Mouse (Mus musculus) left cerebral cortex, adult 2 months (tissue): ENCODE measurements around the gene Zfp384. TPM values are rescaled to one million over a fixed set of nuclear protein-coding genes. Genes with fewer than 3 reads are reported as not detected.

Source experiments
- DNase-seq, 2 experiments: peaks; one replicate each; pipeline ENCODE4 v3.0.0; 2021 to 2022; ENCODE audit warnings: low spot score in 2 of 2, mixed read lengths in 1 of 2; ENCODE audit errors: extremely low spot score in 1 of 2
- H3K27ac ChIP-seq: fragments of 200-600 bp; 2 replicates; pipeline ENCODE4 v1.8.1; 2022
- H3K4me3 ChIP-seq: fragments of 200-600 bp; 2 replicates; pipeline ENCODE4 v1.8.1; 2022
- CTCF ChIP-seq: fragments of 200-600 bp; IDR thresholded peaks from 2 replicates; pipeline ENCODE4 v1.8.1; 2022; ENCODE audit warnings: antibody characterized with exemption, mild to moderate bottlenecking, moderate library complexity
- intact Hi-C: fragments of 180-260 bp; cut with DNase I; formaldehyde crosslinking; loops from one replicate; pipeline ENCODE4 v1.15.1; 2025
- total RNA-seq, 2 experiments: library from RNA; stranded (reverse); gene quantifications; 2 replicates each; pipeline ENCODE4 v1.2.3; 2021

Zfp384 gene
- total RNA-seq, 2 experiments from 2014 or later = 48.2 to 50.6 TPM

- intact Hi-C loops = loop anchor here (2.0 kb wide), 1 partner anchor 65 kb away; the partner anchor contains the start of gene Mlf2
- no peak for TF ChIP-seq CTCF
- peak overlapping the region; percentile 90 for H3K27ac ChIP-seq
- DNase-seq = no peak
- peak overlapping the region; percentile 77 for H3K4me3 ChIP-seq
Measured at GRCm38 (mm10) chr6:124995831-124996403, 13.0 kb upstream of the Zfp384 start.

GRCm38 (mm10) chr6:124996551-124997501 lies 12.1 kb upstream of the Zfp384 start, which contains the start of gene Pianp:
Gene Pianp, plus strand, starts transcription at chr6:124996694.
- TF ChIP-seq CTCF = no peak
- Histone ChIP-seq H3K27ac (peak within 1 kb of the TSS; percentile 95), H3K4me3 (peak within 1 kb of the TSS; percentile 77)
- intact Hi-C loops = loop anchor here (2.0 kb wide), 1 partner anchor 66 kb away; the partner anchor contains the start of gene Mlf2
- peak; percentile 85 to 88 for DNase-seq

GRCm38 (mm10) chr6:124998066-124998465 lies 10.9 kb upstream of the Zfp384 start:
- Histone ChIP-seq H3K27ac (peak overlapping the region; percentile 95), H3K4me3 (peak overlapping the region; percentile 77)
- intact Hi-C loops = no loop called here
- DNase-seq = peak; percentile 53 to 54
- TF ChIP-seq CTCF = no peak

- Histone ChIP-seq H3K4me3 (peak overlapping the region; percentile 77), H3K27ac (peak overlapping the region; percentile 95)
- TF ChIP-seq CTCF = no peak
Measured at GRCm38 (mm10) chr6:124999091-124999490, 9.9 kb upstream of the Zfp384 start.

GRCm38 (mm10) chr6:124999546-124999945 lies 9.4 kb upstream of the Zfp384 start:
- intact Hi-C loops = no loop called here
- DNase-seq = no peak
- H3K4me3 ChIP-seq = no peak overlapping the region
- H3K27ac ChIP-seq = no peak overlapping the region; the same call in 1 of the 2 replicates
- TF ChIP-seq CTCF = no peak

More at GRCm38 (mm10) chr6:124999091-124999490, 9.9 kb upstream of the Zfp384 start:
- intact Hi-C loops = no loop called here
- no peak for DNase-seq

GRCm38 (mm10) chr6:125003706-125004105 lies 5.2 kb upstream of the Zfp384 start:
- H3K4me3 ChIP-seq = no peak overlapping the region
- intact Hi-C loops = no loop called here
- TF ChIP-seq CTCF = no peak
- H3K27ac ChIP-seq = no peak overlapping the region
- DNase-seq = no peak

GRCm38 (mm10) chr6:125005086-125005485 lies 3.9 kb upstream of the Zfp384 start:
- no peak for TF ChIP-seq CTCF
- DNase-seq = no peak
- intact Hi-C loops = no loop called here
- Histone ChIP-seq H3K27ac (peak overlapping the region; percentile 61), H3K4me3 (no peak overlapping the region)

- TF ChIP-seq CTCF = no peak
- intact Hi-C loops = no loop called here
- no peak for DNase-seq
- peak overlapping the region; percentile 91 for H3K27ac ChIP-seq
- H3K4me3 ChIP-seq = peak overlapping the region; percentile 75
Measured at GRCm38 (mm10) chr6:125008060-125008459, 885 bp upstream of the Zfp384 start.

GRCm38 (mm10) chr6:125008586-125009128 lies 288 bp upstream of the Zfp384 start:
- no peak for TF ChIP-seq CTCF
- Histone ChIP-seq H3K27ac (peak overlapping the region; percentile 91), H3K4me3 (peak overlapping the region; percentile 75)
- intact Hi-C loops = loop anchor here (1.0 kb wide), 2 partner anchors 31 to 43 kb away; partner anchors contain the start of genes Cops7a and Ing4
- peak; percentile 96 to 97 for DNase-seq

GRCm38 (mm10) chr6:125009181-125010073 lies 482 bp downstream of the Zfp384 start:
- peak; percentile 67 to 74 for DNase-seq
- peak overlapping the region; percentile 75 for H3K4me3 ChIP-seq
- H3K27ac ChIP-seq = peak overlapping the region; percentile 91
- intact Hi-C loops = loop anchor here (1.0 kb wide), 2 partner anchors 30 to 44 kb away; partner anchors contain the start of genes Cops7a and Ing4
- TF ChIP-seq CTCF = no peak

- Histone ChIP-seq H3K27ac (no peak overlapping the region), H3K4me3 (no peak overlapping the region)
- no peak for DNase-seq
- intact Hi-C loops = no loop called here
- no peak for TF ChIP-seq CTCF
Measured at GRCm38 (mm10) chr6:125017682-125018081, 8.7 kb downstream of the Zfp384 start.
